Mouse (Mus musculus): ENCODE results near the gene Hoxa11. TPM values are rescaled to one million over a fixed set of nuclear protein-coding genes. Genes with fewer than 3 reads are reported as not detected.

Hoxa11 gene
- 44.5 and 55.0 TPM in 2 replicates for polyA plus RNA-seq (2015; fragmentation: Nextera tagmentation; extraction: Ambion mirVana)

GRCm38 (mm10) chr6:52245757-52246142 lies at the start of gene Hoxa11:
TSS of gene Hoxa11 (minus strand) at chr6:52245810.
- H3K4me1 ChIP-seq = peaks cover 50% of the 10 kb centered on the region
- H3K4me2 ChIP-seq (replicated peaks) = peak within 1 kb of the TSS; percentile 75
- peak; percentile 59 for ATAC-seq (ENCODE audit: low FRiP score, low read depth)
- peak within 1 kb of the TSS; percentile 95 for H3K4me3 ChIP-seq
- H3K27ac ChIP-seq = peak within 1 kb of the TSS; percentile 99
- H3K27me3 ChIP-seq = peaks cover 12% of the 10 kb centered on the region
- WGBS = under 1% methylated on average over 20 of the region's 20 CpGs
- no peaks in the 10 kb centered on the region for H3K9me3 ChIP-seq
- peaks cover 11% of the 10 kb centered on the region; the same call in 1 of the 2 replicates for H3K36me3 ChIP-seq
- peak within 1 kb of the TSS; percentile 100 for H3K9ac ChIP-seq

GRCm38 (mm10) chr6:52294616-52295015 lies 49.0 kb upstream of the Hoxa11 start:
- H3K27ac ChIP-seq = no peak overlapping the region
- H3K4me1 ChIP-seq = peaks cover 20% of the 10 kb centered on the region
- peaks cover 44% of the 10 kb centered on the region for H3K27me3 ChIP-seq
- no peaks in the 10 kb centered on the region for H3K36me3 ChIP-seq
- no peaks in the 10 kb centered on the region for H3K9me3 ChIP-seq
- WGBS = 73% methylated on average over 6 of the region's 6 CpGs
- no peak overlapping the region for H3K4me2 ChIP-seq (replicated peaks)
- no peak overlapping the region for H3K9ac ChIP-seq
- no peak overlapping the region for H3K4me3 ChIP-seq
- no peak for ATAC-seq (ENCODE audit: low FRiP score, low read depth)

DNA sequence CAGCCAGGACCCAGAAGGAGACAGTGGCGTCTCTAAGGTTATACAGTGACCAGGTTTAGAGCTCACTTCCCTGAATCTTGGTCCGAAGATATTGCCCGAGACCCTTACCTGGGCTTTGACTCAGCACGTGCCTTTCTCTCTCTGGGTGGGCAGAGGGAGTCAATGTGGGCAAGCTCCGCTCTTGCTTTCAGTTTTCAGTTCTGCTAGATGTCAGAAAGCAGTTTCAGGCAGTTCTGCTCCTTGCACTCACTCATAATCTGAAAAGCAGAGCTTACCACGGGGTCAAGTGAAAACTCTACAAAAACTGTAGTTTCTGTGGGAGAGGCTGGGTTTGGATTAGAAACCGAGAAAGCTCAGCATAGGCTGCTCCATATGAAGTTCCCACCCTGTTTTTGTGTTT lies 46.7 kb upstream of the Hoxa11 start:
- WGBS = 67% methylated on average over 7 of the region's 7 CpGs
- no peak overlapping the region for H3K9ac ChIP-seq
- H3K27me3 ChIP-seq = peaks cover 50% of the 10 kb centered on the region
- no peak overlapping the region for H3K4me3 ChIP-seq
- H3K27ac ChIP-seq = no peak overlapping the region
- peaks cover 20% of the 10 kb centered on the region for H3K4me1 ChIP-seq
- no peaks in the 10 kb centered on the region for H3K9me3 ChIP-seq
- H3K36me3 ChIP-seq = no peaks in the 10 kb centered on the region
- ATAC-seq (ENCODE audit: low FRiP score, low read depth) = no peak
- 0 out of 2 replicates have a peak overlapping the region, but pooled peaks have one; percentile 5 for H3K4me2 ChIP-seq (replicated peaks)

GRCm38 (mm10) chr6:52291021-52291860 lies 45.6 kb upstream of the Hoxa11 start:
- peak; percentile 69 for ATAC-seq (ENCODE audit: low FRiP score, low read depth)
- H3K9ac ChIP-seq = peak overlapping the region; percentile 63
- H3K4me1 ChIP-seq = peaks cover 20% of the 10 kb centered on the region
- no peak overlapping the region for H3K27ac ChIP-seq
- peak overlapping the region; percentile 43 for H3K4me3 ChIP-seq
- no peaks in the 10 kb centered on the region for H3K36me3 ChIP-seq
- WGBS = 3% methylated on average over 45 of the region's 45 CpGs
- H3K4me2 ChIP-seq (replicated peaks) = peak overlapping the region; percentile 77
- H3K27me3 ChIP-seq = peaks cover 47% of the 10 kb centered on the region
- H3K9me3 ChIP-seq = no peaks in the 10 kb centered on the region

DNA sequence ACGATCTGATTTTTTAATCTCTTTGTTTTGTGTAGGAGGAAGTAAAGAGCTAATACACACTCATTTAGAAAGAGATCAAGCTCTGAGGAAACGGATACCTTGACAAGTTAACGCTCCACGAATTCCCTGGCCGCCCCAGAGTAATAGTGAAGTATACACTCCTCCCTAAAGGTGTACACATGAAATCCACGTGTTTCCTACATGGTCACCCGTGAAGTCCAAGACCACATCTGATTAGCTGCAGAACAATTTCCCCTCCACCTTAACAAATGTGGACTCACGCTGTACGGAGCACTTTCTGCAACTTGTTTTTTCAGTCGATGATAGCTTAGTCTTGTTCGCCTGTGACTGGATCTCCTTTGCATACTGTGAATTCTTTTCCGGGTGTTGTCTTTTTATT lies 44.6 kb upstream of the Hoxa11 start:
- Histone ChIP-seq H3K27ac (no peak overlapping the region), H3K4me3 (no peak overlapping the region), H3K9ac (no peak overlapping the region), H3K27me3 (peaks cover 43% of the 10 kb centered on the region), H3K36me3 (no peaks in the 10 kb centered on the region), H3K4me1 (peaks cover 20% of the 10 kb centered on the region), H3K9me3 (no peaks in the 10 kb centered on the region), H3K4me2 (replicated peaks) (no peak overlapping the region; the same call in 1 of the 2 replicates)
- ATAC-seq (ENCODE audit: low FRiP score, low read depth) = no peak
- 18% methylated on average over 12 of the region's 12 CpGs for WGBS

GRCm38 (mm10) chr6:52283896-52284295 lies 38.3 kb upstream of the Hoxa11 start:
- no peaks in the 10 kb centered on the region for H3K36me3 ChIP-seq
- peaks cover 6% of the 10 kb centered on the region; the same call in 1 of the 2 replicates for H3K4me1 ChIP-seq
- H3K9me3 ChIP-seq = no peaks in the 10 kb centered on the region
- H3K27me3 ChIP-seq = peaks cover 13% of the 10 kb centered on the region
- H3K9ac ChIP-seq = no peak overlapping the region
- no peak overlapping the region for H3K4me2 ChIP-seq (replicated peaks)
- no peak overlapping the region for H3K27ac ChIP-seq
- 75% methylated on average over 5 of the region's 5 CpGs for WGBS
- no peak overlapping the region for H3K4me3 ChIP-seq
- no peak for ATAC-seq (ENCODE audit: low FRiP score, low read depth)

DNA sequence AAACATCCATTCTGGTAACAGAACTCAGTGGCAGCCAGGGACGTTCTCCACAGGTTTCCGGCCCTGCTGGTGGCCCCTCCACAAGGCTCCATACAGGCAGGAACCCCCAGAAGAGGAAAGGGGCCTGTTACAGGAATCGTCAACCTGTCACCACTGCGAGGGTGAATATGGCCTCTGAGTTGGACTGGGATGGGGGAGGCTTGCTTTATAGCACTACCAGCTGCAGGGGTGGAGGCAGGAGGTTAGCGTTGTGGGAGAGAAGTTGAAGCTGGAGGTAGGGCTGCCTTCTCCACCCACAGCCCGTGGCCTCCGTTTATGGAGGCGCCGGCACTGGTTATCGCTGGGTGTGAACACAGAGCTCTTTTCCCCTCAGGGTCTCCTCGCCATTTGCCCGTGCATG lies 35.5 kb upstream of the Hoxa11 start:
- Histone ChIP-seq H3K27me3 (peaks cover 28% of the 10 kb centered on the region), H3K27ac (no peak overlapping the region), H3K9ac (no peak overlapping the region), H3K9me3 (no peaks in the 10 kb centered on the region; the same call in 1 of the 2 replicates), H3K4me3 (no peak overlapping the region), H3K4me1 (peaks cover 16% of the 10 kb centered on the region), H3K4me2 (replicated peaks) (peak overlapping the region; percentile 32; the same call in 1 of the 2 replicates), H3K36me3 (no peaks in the 10 kb centered on the region)
- 22% methylated on average over 12 of the region's 12 CpGs for WGBS
- no peak for ATAC-seq (ENCODE audit: low FRiP score, low read depth)

DNA sequence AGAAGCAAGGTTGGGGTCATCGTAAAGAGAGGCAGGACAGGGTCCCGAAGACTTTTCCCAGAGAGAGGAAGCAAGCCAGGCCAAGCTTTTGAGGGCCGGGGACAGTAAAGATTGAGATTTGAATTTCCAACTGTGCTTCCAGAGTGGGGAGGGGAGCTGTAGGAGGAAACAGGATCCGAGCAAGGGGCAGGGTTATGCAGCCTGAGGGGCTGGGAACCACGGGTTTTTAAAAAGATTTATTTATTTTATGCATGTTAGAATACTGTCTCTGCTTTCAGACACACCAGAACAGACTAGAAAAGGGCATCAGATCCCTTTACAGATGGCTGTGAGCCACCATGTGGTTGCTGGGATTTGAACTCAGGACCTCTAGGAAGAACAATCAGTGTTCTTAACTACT lies 31.3 kb upstream of the Hoxa11 start:
- Histone ChIP-seq H3K27ac (no peak overlapping the region), H3K4me1 (peaks cover 50% of the 10 kb centered on the region), H3K36me3 (no peaks in the 10 kb centered on the region), H3K4me2 (replicated peaks) (0 out of 2 replicates have a peak overlapping the region, but pooled peaks have one; percentile 7), H3K9ac (no peak overlapping the region), H3K27me3 (peaks cover 58% of the 10 kb centered on the region), H3K9me3 (no peaks in the 10 kb centered on the region; the same call in 1 of the 2 replicates), H3K4me3 (no peak overlapping the region)
- no peak for ATAC-seq (ENCODE audit: low FRiP score, low read depth)
- WGBS = 4% methylated on average over 5 of the region's 5 CpGs

- Histone ChIP-seq H3K4me1 (peaks cover 49% of the 10 kb centered on the region), H3K36me3 (no peaks in the 10 kb centered on the region), H3K27ac (no peak overlapping the region), H3K9ac (0 out of 2 replicates have a peak overlapping the region, but pooled peaks have one; percentile 13), H3K4me2 (replicated peaks) (0 out of 2 replicates have a peak overlapping the region, but pooled peaks have one; percentile 7), H3K9me3 (no peaks in the 10 kb centered on the region; the same call in 1 of the 2 replicates), H3K4me3 (no peak overlapping the region), H3K27me3 (peaks cover 63% of the 10 kb centered on the region)
- 4% methylated on average over 6 of the region's 6 CpGs for WGBS
- ATAC-seq (ENCODE audit: low FRiP score, low read depth) = no peak
Observed at GRCm38 (mm10) chr6:52276382-52276781, 30.8 kb upstream of the Hoxa11 start.

DNA sequence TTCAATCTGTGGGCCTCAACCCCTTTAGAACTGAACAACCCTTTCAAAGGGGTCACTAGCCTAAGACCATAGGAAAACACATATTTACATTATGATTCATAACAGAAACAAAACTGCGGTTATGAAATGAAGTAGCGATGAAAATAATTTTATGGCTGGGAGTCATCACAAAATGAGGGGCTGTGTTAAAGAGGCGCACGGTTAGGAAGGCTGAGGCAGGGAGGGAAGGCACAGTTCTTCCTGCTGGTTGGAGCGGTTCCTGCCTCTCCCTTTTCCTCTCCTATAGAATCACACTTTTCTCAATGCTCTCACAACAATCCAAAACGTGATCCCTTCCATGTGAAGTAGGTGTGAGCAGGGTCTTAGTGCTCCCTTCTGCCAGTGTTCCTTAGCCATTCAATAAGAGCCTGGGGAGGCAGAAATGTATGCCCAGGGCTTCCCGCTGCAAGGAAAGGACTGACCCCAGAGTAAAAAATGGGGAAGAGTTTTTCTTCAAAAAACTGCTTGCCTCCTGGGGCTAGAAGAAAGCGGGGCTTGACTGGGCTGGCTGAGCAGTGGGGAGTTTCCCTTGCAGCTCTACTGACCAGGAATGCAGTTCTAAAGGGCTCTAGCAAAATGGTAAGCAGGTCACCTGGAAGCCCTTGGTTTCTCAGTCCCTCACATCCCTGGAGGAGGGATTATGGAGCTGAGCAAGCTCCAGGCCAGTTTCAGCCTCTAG lies 30.1 kb upstream of the Hoxa11 start:
- Histone ChIP-seq H3K27ac (peak overlapping the region; percentile 6; the same call in 1 of the 2 replicates), H3K27me3 (peaks cover 70% of the 10 kb centered on the region), H3K36me3 (no peaks in the 10 kb centered on the region), H3K9me3 (no peaks in the 10 kb centered on the region; the same call in 1 of the 2 replicates), H3K4me1 (peaks cover 50% of the 10 kb centered on the region), H3K4me3 (no peak overlapping the region), H3K4me2 (replicated peaks) (no peak overlapping the region), H3K9ac (no peak overlapping the region)
- ATAC-seq (ENCODE audit: low FRiP score, low read depth) = no peak
- 22% methylated on average over 8 of the region's 8 CpGs for WGBS

GRCm38 (mm10) chr6:52274576-52274975 lies 29.0 kb upstream of the Hoxa11 start:
- WGBS = 16% methylated on average over 11 of the region's 11 CpGs
- Histone ChIP-seq H3K36me3 (no peaks in the 10 kb centered on the region), H3K9ac (peak overlapping the region; percentile 59; the same call in 1 of the 2 replicates), H3K27ac (no peak overlapping the region), H3K4me1 (peaks cover 57% of the 10 kb centered on the region), H3K4me3 (peak overlapping the region; percentile 26; the same call in 1 of the 2 replicates), H3K4me2 (replicated peaks) (peak overlapping the region; percentile 56), H3K27me3 (peaks cover 81% of the 10 kb centered on the region), H3K9me3 (no peaks in the 10 kb centered on the region; the same call in 1 of the 2 replicates)
- ATAC-seq (ENCODE audit: low FRiP score, low read depth) = no peak

Measured in limb, embryonic 13.5 days (tissue).